Mouse (Mus musculus) heart, embryonic 11.5 days (tissue): ENCODE data around the gene Ccl6. TPM values are rescaled to one million over a fixed set of nuclear protein-coding genes. Genes with fewer than 3 reads are reported as not detected.

Source experiments
- ATAC-seq: fragments of 200-750 bp; cut with Nextera tagmentation; replicated peaks from 2 replicates; pipeline ENCODE4 v1.8.0; 2017; ENCODE audit warnings: moderate library complexity; ENCODE audit not compliant: insufficient number of reproducible peaks, low FRiP score, low TSS enrichment
- H3K27ac ChIP-seq: fragments of 300-500 bp; sonication (generic); 2 replicates; pipeline ENCODE4 v1.5.1; 2014; ENCODE audit warnings: mild to moderate bottlenecking, low read depth, low read length
- H3K27me3 ChIP-seq: fragments of 300-500 bp; sonication (generic); 2 replicates; pipeline ENCODE4 v1.6.1; 2014; ENCODE audit warnings: mild to moderate bottlenecking, low read length, mixed read lengths; ENCODE audit not compliant: control insufficient read depth, insufficient read depth
- H3K36me3 ChIP-seq: fragments of 300-500 bp; sonication (generic); 2 replicates; pipeline ENCODE4 v1.6.1; 2014; ENCODE audit warnings: mild to moderate bottlenecking, low read length, moderate library complexity, mixed read lengths; ENCODE audit not compliant: control insufficient read depth, insufficient read depth
- H3K4me1 ChIP-seq: fragments of 300-500 bp; sonication (generic); 2 replicates; pipeline ENCODE4 v1.6.1; 2014; ENCODE audit warnings: low read length; ENCODE audit not compliant: control insufficient read depth, insufficient read depth
- H3K4me2 ChIP-seq: fragments of 300-500 bp; sonication (generic); 2 replicates; pipeline ENCODE4 v1.6.1; 2014; ENCODE audit warnings: mild to moderate bottlenecking, moderate library complexity
- H3K4me3 ChIP-seq: fragments of 300-500 bp; sonication (generic); 2 replicates; pipeline ENCODE4 v1.5.1; 2014; ENCODE audit warnings: low read depth, low read length
- H3K9ac ChIP-seq: fragments of 300-500 bp; sonication (generic); 2 replicates; pipeline ENCODE4 v1.6.1; 2014; ENCODE audit warnings: mild to moderate bottlenecking, low read depth, low read length, moderate library complexity
- H3K9me3 ChIP-seq: fragments of 300-500 bp; sonication (generic); replicated peaks from 2 replicates; pipeline ENCODE4 v1.6.1; 2016; ENCODE audit warnings: low read length; ENCODE audit not compliant: control insufficient read depth
- WGBS: fragments of 180-500 bp; shearing (Covaris S2); extraction: QIAGEN DNeasy Blood & Tissue Kit; methylation state at CpG from one replicate; pipeline ENCODE4 v1.1.7; 2014; ENCODE audit not compliant: insufficient replicate concordance; 5-methylcytosine and 5-hydroxymethylcytosine counted together
- polyA plus RNA-seq: library from polyadenylated mRNA; unstranded; fragments of >200 nt; fragmentation: Nextera tagmentation; extraction: Ambion mirVana; gene quantifications from 2 replicates; pipeline ENCODE4 v1.2.1, GENCODE M21; 2014

The Ccl6 gene
- polyA plus RNA-seq, 1 experiment from 2014 or later, result 0.97 TPM

GRCm38 (mm10) chr11:83631065-83631464 lies 38.2 kb upstream of the Ccl6 start:
- 68% methylated on average over 2 of the region's 2 CpGs for WGBS

GRCm38 (mm10) chr11:83630630-83631029 lies 37.7 kb upstream of the Ccl6 start:
- 78% methylated on average over 1 of the region's 1 CpGs for WGBS

More at GRCm38 (mm10) chr11:83631065-83631464, 38.2 kb upstream of the Ccl6 start:
- Histone ChIP-seq H3K9ac (no peak overlapping the region), H3K27me3 (no peaks in the 10 kb centered on the region), H3K4me3 (no peak overlapping the region), H3K9me3 (no peaks in the 10 kb centered on the region), H3K4me1 (no peaks in the 10 kb centered on the region), H3K36me3 (no peaks in the 10 kb centered on the region), H3K27ac (no peak overlapping the region), H3K4me2 (no peak overlapping the region)
- ATAC-seq, result no peak

GRCm38 (mm10) chr11:83628808-83629207 lies 35.9 kb upstream of the Ccl6 start:
- Histone ChIP-seq H3K27ac (no peak overlapping the region), H3K4me2 (no peak overlapping the region), H3K4me3 (no peak overlapping the region), H3K36me3 (no peaks in the 10 kb centered on the region), H3K27me3 (no peaks in the 10 kb centered on the region), H3K9ac (no peak overlapping the region), H3K9me3 (no peaks in the 10 kb centered on the region), H3K4me1 (no peaks in the 10 kb centered on the region)
- WGBS, result 80% methylated on average over 9 of the region's 9 CpGs
- no peak for ATAC-seq

More at GRCm38 (mm10) chr11:83630630-83631029, 37.7 kb upstream of the Ccl6 start:
- no peaks in the 10 kb centered on the region for H3K4me1 ChIP-seq
- H3K4me3 ChIP-seq, result no peak overlapping the region
- no peaks in the 10 kb centered on the region for H3K9me3 ChIP-seq
- no peaks in the 10 kb centered on the region for H3K27me3 ChIP-seq
- H3K27ac ChIP-seq, result no peak overlapping the region
- H3K4me2 ChIP-seq, result no peak overlapping the region
- ATAC-seq, result no peak
- no peak overlapping the region for H3K9ac ChIP-seq
- H3K36me3 ChIP-seq, result no peaks in the 10 kb centered on the region

GRCm38 (mm10) chr11:83623586-83623985 lies 30.7 kb upstream of the Ccl6 start:
- no peaks in the 10 kb centered on the region for H3K9me3 ChIP-seq
- no peak for ATAC-seq
- H3K4me1 ChIP-seq, result no peaks in the 10 kb centered on the region
- H3K4me2 ChIP-seq, result no peak overlapping the region
- H3K27ac ChIP-seq, result no peak overlapping the region
- H3K4me3 ChIP-seq, result no peak overlapping the region
- H3K27me3 ChIP-seq, result no peaks in the 10 kb centered on the region
- WGBS, result 82% methylated on average over 3 of the region's 3 CpGs
- no peaks in the 10 kb centered on the region for H3K36me3 ChIP-seq
- no peak overlapping the region for H3K9ac ChIP-seq

GRCm38 (mm10) chr11:83619037-83619436 lies 26.1 kb upstream of the Ccl6 start:
- no peaks in the 10 kb centered on the region for H3K27me3 ChIP-seq
- 90% methylated on average over 1 of the region's 1 CpGs for WGBS
- H3K9ac ChIP-seq, result no peak overlapping the region
- H3K4me1 ChIP-seq, result no peaks in the 10 kb centered on the region
- no peak overlapping the region for H3K4me2 ChIP-seq
- no peak overlapping the region for H3K4me3 ChIP-seq
- ATAC-seq, result no peak
- H3K36me3 ChIP-seq, result no peaks in the 10 kb centered on the region
- H3K27ac ChIP-seq, result no peak overlapping the region
- no peaks in the 10 kb centered on the region for H3K9me3 ChIP-seq

GRCm38 (mm10) chr11:83618238-83618637 lies 25.4 kb upstream of the Ccl6 start:
- Histone ChIP-seq H3K9me3 (no peaks in the 10 kb centered on the region), H3K4me3 (no peak overlapping the region), H3K27ac (no peak overlapping the region), H3K27me3 (no peaks in the 10 kb centered on the region), H3K4me2 (no peak overlapping the region), H3K4me1 (no peaks in the 10 kb centered on the region), H3K36me3 (no peaks in the 10 kb centered on the region), H3K9ac (no peak overlapping the region)
- 73% methylated on average over 5 of the region's 5 CpGs for WGBS
- no peak for ATAC-seq

GRCm38 (mm10) chr11:83616586-83616985 lies 23.7 kb upstream of the Ccl6 start:
- H3K9me3 ChIP-seq, result no peaks in the 10 kb centered on the region
- WGBS, result 71% methylated on average over 1 of the region's 1 CpGs
- no peak overlapping the region for H3K27ac ChIP-seq
- H3K27me3 ChIP-seq, result no peaks in the 10 kb centered on the region
- no peak for ATAC-seq
- no peaks in the 10 kb centered on the region for H3K4me1 ChIP-seq
- no peak overlapping the region for H3K4me2 ChIP-seq
- H3K36me3 ChIP-seq, result no peaks in the 10 kb centered on the region
- H3K4me3 ChIP-seq, result no peak overlapping the region
- no peak overlapping the region for H3K9ac ChIP-seq

- H3K4me1 ChIP-seq, result no peaks in the 10 kb centered on the region
- H3K4me3 ChIP-seq, result no peak overlapping the region
- no peaks in the 10 kb centered on the region for H3K36me3 ChIP-seq
- H3K4me2 ChIP-seq, result no peak overlapping the region
- H3K9me3 ChIP-seq, result no peaks in the 10 kb centered on the region
- H3K9ac ChIP-seq, result no peak overlapping the region
- no peak for ATAC-seq
- WGBS, result 60% methylated on average over 2 of the region's 2 CpGs
- H3K27ac ChIP-seq, result no peak overlapping the region
- H3K27me3 ChIP-seq, result no peaks in the 10 kb centered on the region
Observed at GRCm38 (mm10) chr11:83610900-83611299, 18.0 kb upstream of the Ccl6 start.

GRCm38 (mm10) chr11:83606396-83606795 lies 13.5 kb upstream of the Ccl6 start:
- H3K9me3 ChIP-seq, result no peaks in the 10 kb centered on the region
- H3K27ac ChIP-seq, result no peak overlapping the region
- H3K4me3 ChIP-seq, result no peak overlapping the region
- H3K4me2 ChIP-seq, result no peak overlapping the region
- no peaks in the 10 kb centered on the region for H3K27me3 ChIP-seq
- no peaks in the 10 kb centered on the region for H3K36me3 ChIP-seq
- 46% methylated on average over 1 of the region's 1 CpGs for WGBS
- ATAC-seq, result no peak
- no peak overlapping the region for H3K9ac ChIP-seq
- no peaks in the 10 kb centered on the region for H3K4me1 ChIP-seq
